Mouse (Mus musculus): ENCODE measurements around the gene Spaca4.

The Spaca4 gene

DNA sequence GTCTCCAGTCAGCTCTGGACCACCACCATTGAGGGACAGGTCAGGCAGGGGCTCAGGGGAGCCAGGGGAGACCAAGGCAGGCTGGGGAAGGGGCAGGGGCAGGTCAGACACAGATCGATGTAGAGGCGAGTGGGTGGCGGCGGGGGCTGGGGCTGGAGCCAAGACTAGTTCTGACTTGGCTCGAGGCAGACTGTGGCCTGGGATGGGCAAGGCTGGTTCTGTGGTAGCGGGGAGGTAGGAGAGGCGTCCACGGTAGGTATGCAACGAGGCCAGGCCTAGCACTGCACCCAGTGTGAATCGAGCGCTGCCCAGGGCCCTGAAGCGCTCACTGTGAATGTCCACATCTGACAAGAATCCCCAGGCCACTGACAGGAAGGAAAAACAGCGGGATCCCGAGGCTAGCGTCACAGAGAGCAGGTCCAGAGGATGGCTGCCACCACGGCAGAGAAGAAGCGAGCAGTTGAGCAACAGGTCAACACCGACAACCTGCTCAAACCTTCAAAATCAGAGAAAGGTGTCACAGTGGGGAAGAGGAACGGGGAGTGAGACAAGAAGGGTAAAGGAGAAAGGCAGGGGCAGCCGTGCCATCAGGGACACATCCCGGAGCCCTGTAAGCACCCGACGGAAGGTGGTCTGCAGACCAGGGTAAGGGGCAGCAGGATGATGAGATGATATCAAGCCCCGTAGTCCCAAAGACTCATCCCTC, 14.1 kb downstream of the Spaca4 start:
- peak in 1 of 2 experiments; percentile 17 for DNase-seq

DNA sequence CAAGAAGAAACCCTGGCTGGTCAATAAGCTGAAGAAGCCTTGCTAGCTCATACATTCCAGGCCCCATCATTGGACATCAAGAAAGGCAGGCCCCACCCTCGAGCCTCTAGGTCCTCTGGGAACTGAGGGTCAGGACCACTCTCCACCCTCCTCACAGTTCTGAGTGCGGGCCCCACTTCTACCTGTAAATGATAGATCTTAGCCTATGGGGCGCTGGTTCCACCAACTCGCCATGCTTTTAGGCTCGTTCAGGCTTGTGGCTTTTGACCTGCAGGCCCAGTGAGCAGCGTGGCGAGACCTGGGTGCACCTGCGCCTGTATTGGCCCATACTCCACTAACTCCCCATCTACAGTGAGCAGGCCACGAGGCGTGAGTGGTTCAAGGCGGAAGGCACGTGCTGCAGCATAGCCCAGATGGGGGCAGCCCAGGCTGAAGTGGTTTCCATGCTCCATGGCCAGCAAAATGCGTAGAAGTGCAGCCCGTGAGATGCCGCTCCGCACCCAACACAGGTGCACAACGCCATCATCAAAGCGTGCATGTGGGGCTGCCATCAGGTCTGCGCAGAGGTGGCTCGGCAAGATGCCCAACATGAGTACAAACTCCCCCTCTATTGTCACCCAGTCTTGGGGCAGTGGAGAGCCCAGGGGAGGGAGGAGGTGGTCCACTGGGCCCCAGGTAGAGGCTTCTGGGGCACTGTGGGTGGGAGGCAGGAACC, 15.0 kb downstream of the Spaca4 start:
- DNase-seq = peak in 1 of 2 experiments; percentile 17

DNA sequence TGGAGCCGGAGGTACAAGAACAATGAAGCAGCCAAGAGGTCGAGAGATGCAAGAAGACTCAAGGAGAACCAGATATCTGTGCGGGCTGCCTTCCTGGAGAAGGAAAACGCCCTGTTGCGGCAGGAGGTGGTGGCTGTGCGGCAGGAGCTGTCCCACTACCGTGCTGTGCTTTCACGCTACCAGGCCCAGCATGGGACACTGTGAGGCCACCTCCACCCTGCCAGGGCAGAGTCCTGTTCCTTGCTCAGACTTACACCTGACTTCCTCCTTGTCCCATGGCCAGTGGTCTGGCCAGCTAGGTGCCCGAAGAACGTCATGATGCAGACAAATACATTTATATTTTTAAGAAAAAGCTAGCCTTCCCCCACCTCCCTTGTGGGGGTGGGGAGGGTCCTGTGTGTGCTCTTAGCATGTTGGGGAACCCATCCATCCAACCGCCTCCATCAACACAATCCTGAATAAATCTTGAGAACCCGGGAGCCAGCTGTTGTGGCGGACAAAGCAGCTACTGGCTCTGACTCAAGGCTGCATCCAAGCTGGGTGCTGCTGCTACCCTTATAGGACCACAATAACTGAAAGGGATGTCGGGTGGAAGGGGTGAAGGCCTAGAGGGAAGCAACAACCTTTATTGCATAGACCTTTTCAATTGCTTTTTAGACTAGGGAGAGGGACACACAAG, 15.8 kb downstream of the Spaca4 start:
- DNase-seq = peak in 1 of 2 experiments; percentile 22

DNA sequence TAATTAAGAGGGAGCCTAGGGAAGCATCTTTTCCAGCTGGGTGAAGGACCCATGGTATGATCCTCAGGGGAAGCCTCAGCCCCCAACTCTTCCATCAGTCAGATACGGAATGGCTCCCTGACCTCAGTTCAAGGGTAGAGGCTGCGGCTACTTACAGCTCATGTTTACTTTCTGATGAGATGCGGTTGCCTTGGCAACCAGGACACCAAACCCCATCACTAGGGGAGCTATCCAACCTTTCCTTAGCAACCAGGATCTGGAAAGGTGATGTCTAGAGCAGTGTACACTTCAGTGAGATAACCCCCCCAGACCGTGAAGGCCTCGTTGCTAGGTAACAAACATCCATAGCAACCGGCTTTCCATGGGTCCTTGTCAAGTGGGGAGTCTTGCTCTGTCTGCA, 16.6 kb downstream of the Spaca4 start:
- DNase-seq = peak in 1 of 2 experiments; percentile 23

DNA sequence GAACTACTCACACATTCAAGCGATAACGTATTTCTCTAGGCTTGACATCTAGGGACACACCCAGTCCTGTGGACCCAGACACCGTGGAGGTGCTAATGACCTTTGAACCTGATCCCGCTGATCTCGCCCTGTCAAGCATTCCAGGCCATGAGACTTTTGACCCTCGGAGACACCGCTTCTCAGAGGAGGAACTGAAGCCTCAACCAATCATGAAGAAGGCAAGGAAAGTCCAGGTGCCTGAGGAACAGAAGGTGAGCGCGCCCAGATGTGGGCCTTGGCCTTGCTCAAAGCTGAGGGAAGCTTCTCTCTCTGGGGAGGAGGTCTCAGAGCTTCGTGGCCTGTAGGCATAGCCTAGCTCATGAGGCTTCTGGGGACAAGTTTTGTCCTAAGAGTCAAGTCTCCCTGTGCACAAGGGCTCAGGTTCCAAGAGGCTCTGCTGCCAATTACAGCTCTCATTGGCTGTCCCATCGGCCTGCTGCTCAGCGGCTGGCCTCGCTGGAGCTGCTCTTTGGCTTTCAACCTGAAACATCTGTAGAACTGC, 17.3 kb downstream of the Spaca4 start:
- DNase-seq = peak in 1 of 2 experiments; percentile 43

DNA sequence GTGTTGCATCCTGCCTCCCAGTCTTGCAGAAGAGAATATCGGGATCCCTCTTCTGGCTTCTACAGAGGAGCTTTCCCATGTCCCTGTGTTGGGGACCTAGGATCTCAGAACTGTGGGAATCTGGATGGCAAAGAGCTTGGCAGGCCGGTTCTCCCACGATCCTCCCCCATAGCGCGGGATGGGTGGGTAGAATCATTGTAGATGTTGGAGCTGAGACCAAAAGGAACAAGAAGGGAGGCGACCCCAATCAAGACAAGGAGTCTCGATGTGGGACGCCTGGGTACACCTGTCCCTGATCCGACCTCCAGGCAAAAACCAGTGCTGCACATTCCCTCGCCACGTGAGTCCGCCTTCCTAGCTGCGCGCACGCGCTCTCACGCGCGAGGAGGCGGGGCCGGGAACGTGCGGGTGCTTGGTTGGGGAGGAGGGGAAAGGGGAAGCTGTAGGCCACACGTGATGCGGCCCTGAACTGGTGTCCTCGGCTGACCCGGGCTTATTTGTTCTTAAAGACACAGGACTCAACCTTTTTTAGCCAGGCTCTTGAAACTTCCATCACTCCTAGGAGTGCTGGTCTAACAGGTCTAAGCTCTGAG, 18.1 kb downstream of the Spaca4 start:
- peak; percentile 95 to 96 for DNase-seq

DNA sequence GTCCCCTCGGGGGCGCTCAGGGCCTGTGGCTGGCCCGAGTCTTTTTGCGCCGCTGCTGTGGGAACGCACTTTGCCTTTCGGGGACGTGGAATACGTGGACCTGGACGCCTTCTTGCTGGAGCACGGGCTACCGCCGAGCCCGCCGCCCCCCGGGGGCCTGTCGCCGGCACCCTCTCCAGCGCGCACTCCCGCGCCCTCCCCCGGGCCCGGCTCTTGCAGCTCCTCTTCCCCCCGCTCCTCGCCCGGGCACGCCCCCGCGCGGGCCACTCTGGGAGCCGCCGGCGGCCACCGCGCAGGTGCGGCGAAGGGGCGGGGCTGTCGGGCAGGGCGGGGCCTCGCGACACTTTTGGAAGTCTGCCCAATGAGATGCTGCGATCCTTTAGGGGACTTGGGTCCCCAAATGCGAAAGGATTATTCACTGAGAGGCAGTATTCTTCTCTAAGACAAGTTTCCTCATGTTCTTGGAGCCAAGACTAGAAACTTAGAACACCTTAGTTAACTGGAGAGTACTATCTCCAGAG, 18.8 kb downstream of the Spaca4 start:
- DNase-seq = peak; percentile 80 to 89

DNA sequence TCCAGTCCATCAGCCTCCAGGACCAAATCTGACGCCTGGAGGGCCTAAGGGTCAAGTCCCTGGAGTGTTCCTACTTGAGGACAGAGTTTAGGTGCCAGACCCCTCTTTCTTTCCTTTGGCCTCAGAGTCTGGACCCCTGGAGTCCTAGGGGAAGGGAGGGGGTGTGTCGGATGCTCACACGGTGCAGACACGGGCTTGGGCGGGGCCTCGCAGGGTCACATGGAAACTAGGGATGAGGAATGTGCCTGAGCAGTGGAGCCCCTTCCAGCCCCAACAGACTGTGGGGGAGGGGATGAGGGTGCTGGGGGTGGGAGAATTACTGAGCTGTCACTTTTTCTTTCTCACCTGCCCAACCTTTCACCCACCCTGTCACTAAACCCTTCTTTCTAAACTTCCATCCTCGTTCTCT, 19.7 kb downstream of the Spaca4 start:
- DNase-seq = peak; percentile 70 to 74

DNA sequence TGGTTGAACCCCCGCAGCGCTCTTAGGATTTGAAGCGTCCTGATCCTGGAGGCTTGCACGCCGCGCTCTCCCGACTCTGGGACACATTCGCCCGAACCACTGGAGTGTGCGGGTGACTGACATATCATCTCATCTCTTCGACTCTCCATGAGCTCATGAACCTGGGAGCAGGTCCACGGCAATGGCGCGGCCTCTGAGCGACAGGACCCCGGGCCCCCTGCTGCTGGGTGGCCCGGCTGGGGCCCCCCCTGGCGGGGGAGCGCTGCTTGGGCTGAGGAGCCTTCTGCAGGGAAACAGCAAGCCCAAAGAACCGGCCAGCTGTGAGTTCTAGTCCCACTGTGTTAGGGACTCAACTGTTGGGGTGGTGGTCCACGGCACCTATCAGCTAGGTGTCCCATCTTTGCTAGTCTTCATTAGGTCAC, 20.2 kb downstream of the Spaca4 start:
- DNase-seq = no peak

DNA sequence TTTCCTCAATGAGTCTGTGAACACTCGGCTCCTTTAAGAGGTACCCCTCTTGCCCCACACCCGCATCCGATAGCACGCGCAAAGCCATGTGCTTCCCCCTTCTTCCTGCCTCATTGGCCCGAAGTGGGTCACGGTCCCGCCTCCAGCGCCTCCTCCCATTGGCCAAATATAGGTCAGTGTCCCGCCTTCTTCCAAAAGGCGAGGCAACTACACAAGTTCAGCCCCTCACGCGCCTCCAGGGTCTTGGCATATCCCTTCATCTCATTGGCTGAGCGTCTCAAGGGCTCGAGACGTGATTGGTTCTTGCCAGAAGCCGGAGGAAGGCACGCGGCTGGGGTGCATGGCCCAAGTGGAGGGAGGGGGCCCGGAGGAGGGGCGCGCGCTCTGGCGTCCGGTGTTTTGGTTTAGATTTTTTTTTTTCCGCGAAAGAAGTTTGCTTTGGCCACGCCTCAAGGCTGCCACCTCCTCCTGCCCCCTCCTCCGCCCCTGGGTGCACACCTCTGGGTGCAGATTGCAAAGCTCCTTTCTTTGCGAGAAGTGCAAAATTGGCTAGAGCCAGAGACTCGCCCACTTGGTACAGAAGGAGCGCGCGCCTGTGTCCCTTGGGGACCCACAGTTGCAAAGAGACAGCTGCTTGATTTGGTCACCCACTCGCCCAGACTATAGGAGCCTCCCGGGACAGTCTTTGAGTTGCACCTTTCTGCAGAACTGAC, 20.7 kb downstream of the Spaca4 start, which contains the start of gene Dbp:
TSS of gene Dbp (plus strand) at position 359 of the 713 bp plus-strand sequence.
- DNase-seq = peak; percentile 97 to 100

DNA sequence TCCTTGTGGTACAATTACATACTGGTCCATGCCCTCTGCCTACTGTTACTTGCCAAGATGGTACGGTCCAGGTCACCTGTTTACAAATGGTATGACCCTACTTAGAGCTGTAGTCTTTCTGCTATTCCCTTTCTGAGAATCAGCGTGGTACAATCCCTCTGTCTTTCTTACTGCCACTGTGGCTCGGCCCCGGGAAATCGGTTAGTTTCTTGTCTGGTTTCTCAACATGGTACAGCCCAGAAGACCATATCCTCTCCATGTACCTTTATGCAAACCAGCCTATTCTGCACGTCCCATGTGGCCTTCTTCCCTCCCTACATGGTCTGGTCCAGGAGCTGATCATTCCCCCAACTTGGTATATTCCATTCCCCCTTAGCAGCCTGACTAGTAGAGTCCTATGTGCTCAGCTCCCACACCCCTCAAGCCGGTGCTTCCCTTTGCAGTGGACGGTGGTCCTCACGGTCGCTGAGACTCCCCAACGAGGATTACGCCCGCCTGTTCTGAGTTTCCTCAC, 21.5 kb downstream of the Spaca4 start:
- DNase-seq = peak; percentile 71 to 74

DNA sequence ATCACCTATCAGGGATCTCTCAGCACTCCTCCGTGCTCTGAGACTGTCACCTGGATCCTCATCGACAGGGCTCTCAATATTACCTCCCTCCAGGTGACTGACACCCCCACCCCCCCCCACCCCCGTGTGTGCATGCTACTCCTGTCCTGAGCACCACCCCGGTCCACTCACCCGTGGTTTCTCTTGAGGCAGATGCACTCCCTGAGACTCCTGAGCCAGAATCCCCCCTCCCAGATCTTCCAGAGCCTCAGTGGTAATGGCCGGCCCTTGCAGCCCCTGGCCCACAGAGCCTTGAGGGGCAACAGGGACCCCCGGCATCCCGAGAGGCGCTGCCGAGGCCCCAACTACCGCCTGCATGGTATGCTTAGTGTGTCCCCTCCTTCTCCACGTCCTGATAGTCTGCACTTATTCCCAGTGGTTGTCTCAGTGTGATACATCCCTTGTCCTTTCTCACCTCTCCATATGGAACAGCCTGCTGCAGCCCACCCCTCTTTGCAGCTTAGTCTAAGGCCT, 22.0 kb downstream of the Spaca4 start:
- DNase-seq = no peak

DNA sequence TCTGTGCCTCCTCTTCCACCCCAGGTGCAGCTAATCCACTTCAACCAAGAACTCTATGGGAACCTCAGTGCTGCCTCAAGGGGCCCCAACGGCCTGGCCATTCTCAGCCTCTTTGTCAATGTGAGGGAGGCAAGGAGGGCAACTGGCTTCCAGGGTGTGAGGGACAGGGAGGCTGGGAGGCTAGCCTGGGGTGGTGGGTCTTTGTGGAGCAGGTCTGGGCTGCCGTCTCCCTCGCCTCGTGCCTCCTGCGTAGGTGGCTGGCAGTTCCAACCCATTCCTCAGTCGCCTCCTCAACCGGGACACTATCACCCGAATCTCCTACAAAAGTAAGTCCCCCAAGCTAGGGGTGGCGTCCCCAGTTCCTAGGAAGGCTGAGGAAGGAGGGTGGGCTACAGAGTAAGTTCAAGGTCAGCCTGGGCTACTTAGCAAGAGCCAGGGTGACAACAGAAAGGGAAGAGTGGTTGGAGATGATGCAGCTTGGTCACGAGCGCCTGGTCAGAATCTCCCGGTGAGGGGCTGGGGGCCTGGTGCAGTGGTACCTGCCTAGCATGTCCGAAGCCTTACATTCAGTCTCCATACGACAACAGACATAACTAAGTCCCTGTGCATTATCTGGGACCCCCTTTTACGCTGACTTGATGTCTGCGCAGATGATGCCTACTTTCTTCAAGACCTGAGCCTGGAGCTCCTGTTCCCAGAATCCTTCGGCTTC, 22.6 kb downstream of the Spaca4 start:
- peak in 1 of 2 experiments; percentile 23 for DNase-seq

DNA sequence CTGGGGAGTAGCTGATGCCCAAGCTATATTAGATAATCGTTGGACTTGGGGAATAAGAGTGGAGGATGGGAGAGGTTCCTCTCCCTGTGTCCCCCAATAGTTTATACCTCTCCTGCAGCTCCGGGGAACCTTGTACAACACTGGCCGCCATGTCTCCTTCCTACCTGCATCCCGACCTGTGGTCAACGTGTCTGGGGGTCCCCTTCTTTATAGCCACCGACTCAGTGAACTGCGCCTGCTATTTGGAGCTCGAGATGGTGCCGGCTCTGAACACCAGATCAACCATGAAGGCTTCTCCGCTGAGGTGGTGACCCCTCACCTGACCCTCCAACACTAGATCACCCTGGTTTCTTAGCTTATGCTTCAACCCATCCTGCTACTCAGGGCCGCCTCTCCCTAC, 23.3 kb downstream of the Spaca4 start:
- peak in 1 of 2 experiments; percentile 21 for DNase-seq

DNA sequence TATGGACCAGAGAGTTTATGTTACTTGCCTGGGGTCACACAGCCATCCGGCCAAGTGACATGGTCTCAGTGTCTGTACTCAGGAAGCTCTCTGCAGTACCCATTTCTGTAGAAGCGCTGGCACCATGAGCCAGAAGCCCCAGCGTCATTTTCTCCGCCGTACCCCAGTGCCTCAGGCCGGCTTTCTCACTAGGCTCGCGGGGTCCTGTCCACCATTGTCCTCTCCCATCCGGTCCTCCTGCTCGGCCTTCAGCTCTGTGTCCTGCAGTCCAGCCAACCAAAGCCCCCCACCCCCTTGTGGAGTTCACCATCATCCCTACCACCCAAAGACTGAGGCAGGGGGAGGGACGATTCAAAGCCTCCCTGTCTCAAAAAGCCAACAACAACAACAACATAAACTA, 24.0 kb downstream of the Spaca4 start:
- DNase-seq = peak in 1 of 2 experiments; percentile 22

DNA sequence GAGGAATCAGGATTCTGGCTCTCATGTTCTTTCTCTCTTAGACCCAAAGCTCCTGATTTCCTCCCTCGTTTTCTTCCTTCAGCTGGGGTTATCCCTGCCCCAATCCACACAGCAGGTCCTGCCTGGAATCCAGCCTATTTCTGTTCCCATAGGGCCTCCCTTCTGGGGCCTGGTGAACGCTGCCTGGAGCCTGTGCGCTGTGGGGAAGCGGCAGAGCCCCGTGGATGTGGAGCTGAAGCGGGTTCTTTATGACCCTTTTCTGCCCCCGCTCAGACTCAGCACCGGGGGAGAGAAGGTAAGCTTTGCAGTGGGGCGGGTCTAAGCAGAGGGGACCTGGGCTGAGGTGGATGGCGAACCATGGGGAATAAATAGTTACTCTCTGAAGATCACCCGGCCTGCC, 24.5 kb downstream of the Spaca4 start:
- DNase-seq = peak in 1 of 2 experiments; percentile 60

DNA sequence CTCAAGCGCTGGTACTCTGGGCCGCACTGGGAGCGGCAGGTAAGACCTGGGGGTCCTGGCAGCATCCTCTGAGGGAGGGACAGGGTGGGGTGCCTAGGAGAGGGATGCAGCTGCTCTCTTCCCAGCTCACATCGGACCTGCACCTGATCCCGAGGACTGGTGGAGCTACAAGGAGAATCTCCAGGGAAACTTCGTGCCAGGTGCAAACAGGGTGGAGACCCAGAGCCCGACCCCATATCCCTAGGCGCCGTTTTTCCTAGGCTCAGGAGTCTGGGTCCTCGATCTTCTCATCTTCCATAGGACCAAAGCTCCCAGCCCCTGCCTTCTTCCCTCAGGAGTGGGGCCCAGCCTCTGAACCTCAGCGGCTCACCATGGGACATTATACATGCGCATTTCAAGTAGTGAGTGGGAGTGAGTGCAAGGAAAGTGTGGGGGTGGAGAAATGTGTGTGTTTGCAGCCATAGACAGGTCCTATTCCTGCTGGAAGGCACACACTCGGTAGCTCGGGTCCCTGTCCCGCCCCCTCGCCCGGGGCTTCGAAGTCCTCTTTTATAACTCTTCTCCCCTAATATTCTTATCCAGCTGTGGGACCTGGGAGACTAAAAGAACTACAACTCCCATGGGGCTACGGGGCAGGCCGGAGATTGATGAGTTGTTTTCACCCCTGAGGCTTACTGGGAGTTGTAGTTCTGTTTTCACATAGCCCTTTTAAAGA, 25.2 kb downstream of the Spaca4 start:
- peak; percentile 84 to 87 for DNase-seq

DNA sequence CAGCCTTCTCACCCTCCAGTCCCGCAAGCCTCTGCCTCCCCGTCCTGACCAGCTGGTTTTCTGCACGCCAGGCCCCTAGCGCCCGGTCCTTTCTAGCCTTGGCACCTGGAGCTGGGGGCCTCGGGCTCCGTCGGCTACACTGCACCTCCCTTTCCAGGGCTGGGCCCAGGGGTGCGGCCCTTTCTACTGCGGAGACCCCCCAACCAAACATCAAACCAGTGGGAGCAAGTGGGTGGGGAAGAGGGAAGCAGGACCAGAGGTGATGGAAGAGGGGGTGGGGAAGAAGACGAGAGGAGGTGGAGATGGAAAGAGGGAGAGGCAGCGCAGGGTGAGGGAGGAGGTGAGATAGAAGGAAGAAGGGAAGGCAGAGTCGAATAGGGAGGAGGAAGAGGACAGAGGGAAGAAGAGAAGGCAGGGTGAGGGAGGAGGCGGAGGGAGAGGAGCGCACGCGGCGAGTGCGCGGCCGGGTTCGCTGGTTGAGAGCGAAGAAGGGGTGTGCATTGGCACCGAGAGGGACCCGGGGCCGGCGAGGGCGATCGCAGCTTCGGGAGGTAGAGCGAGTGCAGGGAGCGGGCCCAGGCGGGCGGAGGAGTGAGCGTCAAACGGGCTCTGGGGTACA, 26.0 kb downstream of the Spaca4 start, which contains the start of gene Car11:
TSS of gene Car11 (plus strand) at position 321 of the 619 bp plus-strand sequence.
- DNase-seq = peak; percentile 57 to 66

DNA sequence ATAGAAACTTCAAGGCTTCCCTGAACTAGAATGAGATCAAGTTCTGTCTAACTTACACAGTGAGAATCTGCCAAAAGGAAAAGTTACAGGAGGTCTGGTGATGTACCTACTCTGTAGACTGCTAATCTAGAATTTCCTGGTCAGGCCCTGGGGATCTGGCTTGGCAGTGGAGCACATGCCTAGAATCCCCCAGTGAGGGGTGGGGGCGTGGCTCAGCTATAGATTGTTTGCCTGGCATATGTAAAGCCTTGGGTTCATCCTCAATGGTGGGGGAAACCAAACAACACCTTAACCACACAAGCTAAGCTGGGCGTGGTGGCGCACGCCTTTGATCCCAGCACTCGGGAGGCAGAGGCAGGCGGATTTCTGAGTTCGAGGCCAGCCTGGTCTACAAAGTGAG, 27.7 kb downstream of the Spaca4 start:
- no peak for DNase-seq
